Mouse (Mus musculus) embryo, embryonic 9.5 days (tissue): ENCODE data around the gene Scgb2b12.
"Not testable (repeated sequence)": the region's sequence is repeated elsewhere in the genome, so short reads cannot be mapped to it uniquely, and the experiment has no call there.

ENCODE experiments used
- DNase-seq: peaks from one replicate; pipeline ENCODE4 v3.0.0-alpha.2; 2017; ENCODE audit errors: extremely low spot score

Scgb2b12 gene

GRCm38 (mm10) chr7:32327145-32327544 is at the start of gene Scgb2b12:
Gene Scgb2b12 (minus strand): TSS chr7:32327245.
- DNase-seq, result not testable (repeated sequence)

- not testable (repeated sequence) for DNase-seq
These were observed 6.8 kb upstream of the Scgb2b12 start, which contains the start of gene Scgb1b12 for GRCm38 (mm10) chr7:32333882-32334281. Gene Scgb1b12 (plus strand): TSS chr7:32334182.
